Mouse (Mus musculus): Measurements from ENCODE around the gene Zfp786. TPM values are rescaled to one million over a fixed set of nuclear protein-coding genes. Genes with fewer than 3 reads are reported as not detected.
"Not testable (repeated sequence)": the region's sequence is repeated elsewhere in the genome, so short reads cannot be mapped to it uniquely, and the experiment has no call there.

Zfp786 gene
- polyA plus RNA-seq (2015; fragmentation: Nextera tagmentation; extraction: Ambion mirVana) = 2.3 and 2.4 TPM in 2 replicates

GRCm38 (mm10) chr6:47830104-47831078, at the start of gene Zfp786:
Gene Zfp786, minus strand, starts transcription at chr6:47830867.
- Histone ChIP-seq H3K4me1 (replicated peaks) (peaks cover 4% of the 10 kb centered on the region; the same call in 1 of the 2 replicates), H3K36me3 (no peaks in the 10 kb centered on the region), H3K27me3 (replicated peaks) (no peaks in the 10 kb centered on the region), H3K4me3 (replicated peaks) (peak within 1 kb of the TSS; percentile 94), H3K9ac (peak within 1 kb of the TSS; percentile 85), H3K9me3 (no peaks in the 10 kb centered on the region), H3K4me2 (replicated peaks) (peak within 1 kb of the TSS; percentile 66), H3K27ac (peak within 1 kb of the TSS; percentile 78)
- WGBS = 1% methylated on average over 64 of the region's 64 CpGs
- ATAC-seq = peak; percentile 94

- 92% methylated on average over 10 of the region's 10 CpGs for WGBS
- no peak overlapping the region for H3K4me3 ChIP-seq (replicated peaks)
- peaks cover 15% of the 10 kb centered on the region for H3K4me1 ChIP-seq (replicated peaks)
- ATAC-seq = no peak
- H3K4me2 ChIP-seq (replicated peaks) = no peak overlapping the region
- H3K27ac ChIP-seq = no peak overlapping the region
- H3K27me3 ChIP-seq (replicated peaks) = no peaks in the 10 kb centered on the region
- no peaks in the 10 kb centered on the region for H3K9me3 ChIP-seq
- H3K36me3 ChIP-seq = peaks cover 25% of the 10 kb centered on the region
- H3K9ac ChIP-seq = no peak overlapping the region
These were observed 49.5 kb upstream of the Zfp786 start for GRCm38 (mm10) chr6:47880166-47880565.

- H3K36me3 ChIP-seq = peaks cover 25% of the 10 kb centered on the region
- H3K27me3 ChIP-seq (replicated peaks) = no peaks in the 10 kb centered on the region
- ATAC-seq = no peak
- peaks cover 15% of the 10 kb centered on the region for H3K4me1 ChIP-seq (replicated peaks)
- H3K4me3 ChIP-seq (replicated peaks) = peak overlapping the region; percentile 98
- no peaks in the 10 kb centered on the region for H3K9me3 ChIP-seq
- H3K27ac ChIP-seq = no peak overlapping the region
- 60% methylated on average over 4 of the region's 4 CpGs for WGBS
- H3K9ac ChIP-seq = peak overlapping the region; percentile 96; the same call in 1 of the 2 replicates
- peak overlapping the region; percentile 78 for H3K4me2 ChIP-seq (replicated peaks)
These were observed 48.5 kb upstream of the Zfp786 start for GRCm38 (mm10) chr6:47879049-47879716.

- ATAC-seq = no peak
- Histone ChIP-seq H3K9me3 (no peaks in the 10 kb centered on the region), H3K27me3 (replicated peaks) (no peaks in the 10 kb centered on the region), H3K9ac (peak overlapping the region; percentile 96), H3K36me3 (peaks cover 23% of the 10 kb centered on the region), H3K27ac (no peak overlapping the region), H3K4me3 (replicated peaks) (peak overlapping the region; percentile 98), H3K4me1 (replicated peaks) (peaks cover 15% of the 10 kb centered on the region), H3K4me2 (replicated peaks) (peak overlapping the region; percentile 78)
- WGBS = 37% methylated on average over 3 of the region's 3 CpGs
These were observed 47.9 kb upstream of the Zfp786 start for GRCm38 (mm10) chr6:47878593-47878992.

- peak overlapping the region; percentile 98 for H3K4me3 ChIP-seq (replicated peaks)
- H3K9ac ChIP-seq = peak overlapping the region; percentile 96
- H3K9me3 ChIP-seq = no peaks in the 10 kb centered on the region
- under 1% methylated on average over 11 of the region's 11 CpGs for WGBS
- peak overlapping the region; percentile 99 for H3K27ac ChIP-seq
- peak overlapping the region; percentile 78 for H3K4me2 ChIP-seq (replicated peaks)
- no peak for ATAC-seq
- H3K4me1 ChIP-seq (replicated peaks) = peaks cover 15% of the 10 kb centered on the region
- no peaks in the 10 kb centered on the region for H3K27me3 ChIP-seq (replicated peaks)
- H3K36me3 ChIP-seq = peaks cover 20% of the 10 kb centered on the region
These were observed 47.5 kb upstream of the Zfp786 start for GRCm38 (mm10) chr6:47878133-47878514.

GRCm38 (mm10) chr6:47877461-47878132, 46.9 kb upstream of the Zfp786 start:
- Histone ChIP-seq H3K27me3 (replicated peaks) (no peaks in the 10 kb centered on the region), H3K36me3 (peaks cover 15% of the 10 kb centered on the region), H3K4me1 (replicated peaks) (peaks cover 15% of the 10 kb centered on the region), H3K4me2 (replicated peaks) (peak overlapping the region; percentile 78), H3K9me3 (no peaks in the 10 kb centered on the region), H3K4me3 (replicated peaks) (peak overlapping the region; percentile 98), H3K9ac (peak overlapping the region; percentile 96), H3K27ac (peak overlapping the region; percentile 99)
- ATAC-seq = peak; percentile 99
- under 1% methylated on average over 68 of the region's 71 CpGs for WGBS

- Histone ChIP-seq H3K4me3 (replicated peaks) (peak within 1 kb of the TSS; percentile 98), H3K9me3 (no peaks in the 10 kb centered on the region), H3K27me3 (replicated peaks) (no peaks in the 10 kb centered on the region), H3K27ac (peak within 1 kb of the TSS; percentile 99), H3K36me3 (peaks cover 14% of the 10 kb centered on the region), H3K9ac (peak within 1 kb of the TSS; percentile 96), H3K4me2 (replicated peaks) (peak within 1 kb of the TSS; percentile 78), H3K4me1 (replicated peaks) (peaks cover 15% of the 10 kb centered on the region)
- 4% methylated on average over 9 of the region's 9 CpGs for WGBS
- ATAC-seq = no peak
These were observed 46.4 kb upstream of the Zfp786 start, which contains the start of gene Zfp282 for GRCm38 (mm10) chr6:47877058-47877457. Gene Zfp282, plus strand, starts transcription at chr6:47877204.

GRCm38 (mm10) chr6:47872266-47872665, 41.6 kb upstream of the Zfp786 start:
- no peaks in the 10 kb centered on the region for H3K9me3 ChIP-seq
- H3K4me2 ChIP-seq (replicated peaks) = no peak overlapping the region
- H3K27me3 ChIP-seq (replicated peaks) = no peaks in the 10 kb centered on the region
- no peak overlapping the region for H3K27ac ChIP-seq
- H3K9ac ChIP-seq = no peak overlapping the region
- no peaks in the 10 kb centered on the region for H3K36me3 ChIP-seq
- WGBS = 86% methylated on average over 5 of the region's 5 CpGs
- H3K4me3 ChIP-seq (replicated peaks) = no peak overlapping the region
- no peaks in the 10 kb centered on the region for H3K4me1 ChIP-seq (replicated peaks)
- no peak for ATAC-seq

- not testable (repeated sequence) for H3K4me1 ChIP-seq (replicated peaks); H3K4me2 ChIP-seq (replicated peaks); H3K9ac ChIP-seq; H3K4me3 ChIP-seq (replicated peaks); H3K9me3 ChIP-seq; H3K27ac ChIP-seq; H3K36me3 ChIP-seq; H3K27me3 ChIP-seq (replicated peaks); ATAC-seq
- WGBS = 85% methylated on average over 3 of the region's 3 CpGs
These were observed 27.1 kb upstream of the Zfp786 start for GRCm38 (mm10) chr6:47857729-47858128.

- Histone ChIP-seq H3K27me3 (replicated peaks) (no peaks in the 10 kb centered on the region), H3K9ac (no peak overlapping the region), H3K27ac (no peak overlapping the region), H3K36me3 (peaks cover 3% of the 10 kb centered on the region; the same call in 1 of the 2 replicates), H3K4me3 (replicated peaks) (no peak overlapping the region), H3K4me1 (replicated peaks) (no peaks in the 10 kb centered on the region), H3K4me2 (replicated peaks) (no peak overlapping the region), H3K9me3 (no peaks in the 10 kb centered on the region)
- no peak for ATAC-seq
- 93% methylated on average over 6 of the region's 6 CpGs for WGBS
These were observed 26.6 kb upstream of the Zfp786 start for GRCm38 (mm10) chr6:47857241-47857640.

- peak; percentile 77 for ATAC-seq
- Histone ChIP-seq H3K4me2 (replicated peaks) (no peak overlapping the region), H3K27ac (no peak overlapping the region), H3K4me1 (replicated peaks) (no peaks in the 10 kb centered on the region), H3K9me3 (no peaks in the 10 kb centered on the region), H3K9ac (no peak overlapping the region), H3K36me3 (no peaks in the 10 kb centered on the region), H3K4me3 (replicated peaks) (no peak overlapping the region), H3K27me3 (replicated peaks) (no peaks in the 10 kb centered on the region)
These were observed 15.1 kb upstream of the Zfp786 start for GRCm38 (mm10) chr6:47845779-47846178.

- Histone ChIP-seq H3K9me3 (no peaks in the 10 kb centered on the region), H3K4me1 (replicated peaks) (no peaks in the 10 kb centered on the region; the same call in 1 of the 2 replicates), H3K36me3 (no peaks in the 10 kb centered on the region), H3K4me2 (replicated peaks) (no peak overlapping the region), H3K27ac (no peak overlapping the region), H3K9ac (no peak overlapping the region), H3K27me3 (replicated peaks) (no peaks in the 10 kb centered on the region), H3K4me3 (replicated peaks) (no peak overlapping the region)
- ATAC-seq = no peak
- 85% methylated on average over 1 of the region's 1 CpGs for WGBS
These were observed 11.7 kb upstream of the Zfp786 start for GRCm38 (mm10) chr6:47842337-47842736.

All from intestine, embryonic 15.5 days (tissue).